Mouse (Mus musculus) NIH3T3 (cell line): ENCODE measurements at regions not wholly inside any gene's neighbourhood (a gene's known extent, or its start where the extent isn't known, plus 50 kb on each side); places are given as distances from the start of the nearest gene placed in this dataset.
A peak's percentile ranks its signal among the peaks of the same experiment; 100 is the strongest.

Experiments used
- DNase-seq: peaks from one replicate; pipeline ENCODE4 v3.0.0-alpha.2; 2012; ENCODE audit warnings: low read depth

DNA sequence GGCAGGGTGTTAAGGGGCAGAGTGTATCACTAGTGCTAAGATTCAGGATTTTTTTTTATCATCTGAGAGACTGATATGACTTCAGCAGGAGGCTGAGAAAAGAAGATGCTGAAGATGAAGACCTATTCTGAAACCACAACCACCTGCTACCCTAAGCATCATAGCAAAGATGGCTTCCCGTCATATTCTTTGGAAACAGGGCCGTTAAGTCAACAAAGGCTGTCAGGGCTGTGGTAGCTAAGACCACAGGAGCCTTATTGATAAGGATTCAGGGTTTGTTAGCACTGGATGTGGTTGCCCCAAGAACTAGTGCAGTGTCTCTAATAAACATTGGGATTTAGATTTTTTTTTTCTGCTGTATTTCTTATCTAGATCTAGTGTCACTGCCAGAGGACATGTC, 56.7 kb upstream of the Rasgrp1 start:
- no peak for DNase-seq

DNA sequence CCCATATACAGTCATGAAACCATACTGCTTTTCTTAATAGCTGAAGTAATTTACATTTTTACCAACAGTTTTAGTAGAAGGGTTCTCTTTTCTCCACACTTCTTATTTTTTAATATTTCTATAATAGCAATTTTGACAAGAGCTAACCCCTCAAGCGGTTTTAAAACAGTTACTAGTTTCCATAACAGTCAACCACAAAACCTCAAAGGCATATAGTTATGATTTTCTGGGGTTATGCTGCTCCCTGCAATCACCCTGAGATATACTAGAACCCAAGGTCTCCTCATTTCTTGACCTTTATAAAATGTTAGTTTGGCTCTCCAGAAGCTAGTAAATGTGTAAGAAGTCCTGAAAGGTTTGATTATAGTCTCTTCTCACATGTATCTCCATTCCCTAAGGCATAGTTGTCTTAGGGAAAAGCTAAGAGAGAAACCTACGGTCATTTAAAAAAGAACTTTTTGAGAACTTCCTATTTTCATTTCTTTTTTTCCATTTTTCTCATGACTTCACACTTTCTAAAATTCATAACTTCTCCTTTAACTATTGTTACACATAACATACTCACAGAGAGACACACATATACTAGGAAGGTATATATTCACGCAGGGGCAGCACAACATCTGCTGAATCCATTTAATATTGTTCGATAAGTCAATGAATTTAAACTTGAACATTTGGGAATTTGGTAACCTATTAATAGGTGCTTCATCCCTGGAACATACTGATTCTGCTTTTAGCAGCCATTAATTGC, 60.8 kb upstream of the Rasgrp1 start:
- no peak for DNase-seq

DNA sequence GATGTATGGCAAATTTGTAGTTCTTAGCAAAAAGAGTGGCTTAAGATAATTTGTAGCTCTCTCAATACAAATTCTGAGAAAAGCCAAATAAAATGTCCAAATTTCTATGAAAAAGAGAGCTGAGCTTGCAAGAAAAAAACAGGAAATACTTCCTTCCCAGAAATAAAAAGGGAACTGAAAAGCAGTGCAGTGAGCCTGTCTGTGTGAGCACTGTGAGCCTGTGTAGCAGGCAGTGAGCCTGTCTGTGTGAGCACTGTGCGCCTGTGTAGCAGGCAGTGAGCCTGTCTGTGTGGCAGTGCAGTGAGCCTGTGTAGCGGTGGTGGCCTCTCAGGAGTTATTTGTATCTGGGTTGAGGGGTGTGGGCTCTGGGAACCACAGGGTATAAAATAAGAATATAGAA, 62.7 kb upstream of the Rasgrp1 start:
- DNase-seq = no peak

DNA sequence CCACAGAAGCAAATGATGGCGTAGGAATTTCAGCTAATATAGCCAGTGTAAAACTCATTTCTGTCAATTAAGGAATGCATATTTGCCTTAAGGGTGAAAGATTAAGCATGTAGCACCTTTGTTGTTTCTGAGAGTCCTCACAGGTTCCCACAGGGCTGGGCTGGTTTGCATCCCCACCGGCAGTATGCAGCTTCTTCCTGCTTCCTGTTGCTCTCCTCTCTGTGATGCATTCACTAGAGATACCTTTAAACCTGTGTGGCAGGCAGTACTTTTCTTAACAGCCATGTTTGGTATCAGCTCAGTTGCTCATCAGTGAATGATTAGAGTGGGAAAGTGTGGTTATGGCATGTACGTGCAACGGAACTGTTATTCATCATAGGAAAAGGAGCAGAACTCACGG, 65.4 kb upstream of the Rasgrp1 start:
- no peak for DNase-seq

DNA sequence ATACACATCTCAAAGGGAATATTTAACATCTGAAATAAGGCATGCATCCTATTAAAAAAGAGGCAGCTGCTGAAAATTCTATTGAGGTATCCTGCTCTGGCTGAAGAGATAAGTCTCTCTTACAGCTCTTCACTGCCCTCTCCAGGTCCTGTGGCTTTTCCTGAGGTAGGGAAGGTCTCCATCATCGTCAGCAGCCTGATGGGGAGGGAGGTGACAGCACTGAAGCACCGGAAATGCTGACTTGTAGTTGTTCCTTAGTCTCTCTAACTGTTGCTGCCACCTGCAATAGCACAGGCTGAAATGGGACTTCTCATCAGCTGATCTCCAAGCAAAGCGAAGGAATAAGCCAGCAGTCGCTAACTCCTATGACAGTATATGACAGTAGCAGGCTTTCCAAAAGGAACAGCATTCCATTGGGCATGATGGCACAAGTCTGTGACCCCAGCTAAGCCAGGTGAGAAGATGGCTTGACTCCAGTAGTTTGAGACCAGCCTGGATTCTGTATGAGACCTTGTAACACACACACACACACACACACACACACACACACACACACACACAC, 69.3 kb upstream of the Rasgrp1 start:
- no peak for DNase-seq

DNA sequence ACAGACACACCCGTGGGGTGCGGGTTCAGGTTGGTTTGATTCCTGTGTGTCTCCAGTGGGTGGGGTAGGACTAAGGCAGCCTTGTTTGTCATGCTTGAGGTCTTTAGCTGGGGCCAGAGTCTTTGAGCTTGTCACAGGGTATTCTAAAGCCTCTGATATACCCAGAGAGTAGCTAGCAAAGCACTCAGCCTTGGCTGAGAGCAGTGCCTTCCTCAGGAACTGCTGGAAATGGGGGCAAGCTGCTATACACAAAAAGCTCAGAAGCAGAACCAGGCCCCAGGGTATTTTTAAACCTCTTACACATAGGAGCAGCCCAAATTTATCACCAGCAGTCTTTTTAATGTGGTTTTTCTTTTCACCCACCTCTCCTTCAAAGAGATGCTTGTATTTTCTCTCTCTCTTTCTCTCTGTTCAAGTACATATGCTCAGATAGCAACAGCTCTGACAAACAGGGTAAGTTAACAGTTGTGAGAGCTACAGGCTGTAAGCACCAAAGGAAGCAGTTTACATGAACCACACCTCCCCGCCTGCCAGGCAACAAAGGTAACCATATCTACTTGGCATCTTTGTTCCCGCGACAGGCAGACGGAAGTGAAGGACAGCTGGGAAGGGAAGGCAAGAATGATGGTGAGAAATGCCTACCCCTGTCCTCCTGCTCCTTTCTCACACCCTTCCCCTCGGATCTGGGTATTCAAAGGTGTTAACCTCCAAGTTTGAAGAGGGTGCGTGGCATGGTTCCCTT, 74.6 kb upstream of the Rasgrp1 start:
- no peak for DNase-seq

DNA sequence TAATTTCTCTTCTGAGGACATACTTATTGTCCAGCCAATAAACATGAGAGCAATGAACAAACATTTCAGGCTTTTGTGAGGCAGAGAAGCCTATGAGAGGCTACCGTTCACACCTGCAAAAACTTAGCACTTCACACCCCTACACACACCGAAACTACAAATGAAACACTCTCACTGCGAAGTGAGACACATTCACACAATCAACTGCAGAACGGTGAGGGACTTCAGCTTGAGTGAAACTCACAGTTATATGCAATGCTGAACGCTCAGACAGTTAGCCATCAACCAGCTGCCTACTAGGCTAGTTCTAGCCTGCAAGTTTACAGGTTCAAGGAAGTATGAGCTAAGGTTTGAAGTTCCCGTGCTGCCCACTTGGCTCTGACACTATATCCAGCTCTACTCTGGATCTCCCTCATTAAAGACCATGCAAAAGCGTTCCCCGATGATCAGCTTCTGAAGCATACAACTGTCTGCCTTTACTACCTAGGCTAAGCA, 75.4 kb upstream of the Rasgrp1 start:
- DNase-seq = no peak

DNA sequence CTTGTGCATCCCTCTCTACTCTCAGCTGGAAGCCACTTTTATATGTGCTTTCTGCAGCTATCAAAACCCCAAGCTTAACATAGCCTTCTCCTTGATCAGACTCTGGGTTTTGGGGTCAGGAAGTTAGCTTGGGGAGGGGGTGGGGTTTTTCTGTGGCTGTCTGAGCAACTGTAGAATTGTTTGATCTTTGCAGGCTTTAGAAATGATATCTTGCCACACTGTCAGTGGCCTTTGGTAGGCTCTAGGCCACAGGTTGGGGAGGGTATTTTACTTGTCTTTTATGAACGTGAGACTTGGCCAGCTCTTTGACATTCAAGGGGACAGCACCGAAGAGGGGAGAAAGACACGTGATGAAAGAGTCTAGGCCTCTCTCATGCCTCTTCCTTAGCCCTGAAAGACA, 75.9 kb upstream of the Rasgrp1 start:
- DNase-seq = no peak

DNA sequence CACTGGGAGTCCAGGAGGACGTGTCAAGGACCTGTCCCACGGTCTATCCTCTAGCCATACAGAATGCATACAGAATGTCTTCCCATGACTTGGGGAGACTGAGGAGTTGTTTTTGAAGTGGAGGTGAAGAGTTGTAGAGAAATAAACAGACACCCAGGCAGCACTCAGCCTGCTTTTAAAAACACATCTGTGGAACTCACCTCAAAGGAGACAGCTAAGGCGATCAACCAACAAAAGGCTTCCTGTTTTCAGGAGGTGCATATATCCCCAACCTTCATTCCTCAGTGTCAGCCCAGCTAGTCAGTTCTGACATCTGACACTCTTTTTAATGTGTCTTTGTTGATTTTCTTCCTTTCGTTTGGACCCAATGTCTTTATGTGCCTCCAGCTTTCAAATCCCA, 78.6 kb upstream of the Rasgrp1 start:
- DNase-seq = no peak

DNA sequence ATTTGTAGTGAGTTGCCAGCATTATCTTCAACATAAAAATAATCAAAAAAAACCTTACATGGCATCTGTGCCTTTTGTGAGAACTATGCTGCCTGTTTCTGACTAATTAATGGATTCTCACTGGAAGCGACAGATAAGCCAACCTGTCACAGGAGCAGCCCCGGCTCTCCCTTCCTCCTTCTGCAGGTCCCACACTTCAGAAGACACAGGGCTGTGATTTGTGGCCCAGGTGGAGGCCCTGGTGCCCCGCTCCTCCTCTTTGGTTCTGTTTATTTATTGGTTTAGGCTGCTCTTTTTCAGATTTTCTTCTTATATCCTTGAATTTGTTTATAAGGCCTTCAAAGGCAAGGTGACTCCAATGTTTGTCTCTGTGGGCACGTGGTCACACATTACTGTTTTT, 80.0 kb upstream of the Rasgrp1 start:
- no peak for DNase-seq

DNA sequence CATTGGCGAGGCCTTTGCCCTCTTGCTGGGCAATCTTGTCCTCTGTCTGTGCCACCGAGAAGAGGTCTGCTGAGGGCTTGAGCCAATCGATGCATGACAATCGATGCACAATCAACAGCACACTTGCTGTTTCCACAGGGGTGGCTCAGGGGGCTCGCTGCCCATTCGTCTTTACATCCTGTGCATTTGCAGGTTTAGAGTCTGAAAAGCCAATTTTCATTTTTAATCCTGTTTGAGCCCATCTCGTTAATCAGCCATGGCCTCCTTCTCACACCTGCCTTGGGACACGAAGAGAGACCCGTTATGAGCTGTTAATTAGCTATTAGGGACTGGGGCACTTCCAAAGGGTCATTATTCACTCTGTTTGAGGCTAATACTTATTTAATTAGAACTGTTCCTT, 86.4 kb upstream of the Rasgrp1 start:
- no peak for DNase-seq

DNA sequence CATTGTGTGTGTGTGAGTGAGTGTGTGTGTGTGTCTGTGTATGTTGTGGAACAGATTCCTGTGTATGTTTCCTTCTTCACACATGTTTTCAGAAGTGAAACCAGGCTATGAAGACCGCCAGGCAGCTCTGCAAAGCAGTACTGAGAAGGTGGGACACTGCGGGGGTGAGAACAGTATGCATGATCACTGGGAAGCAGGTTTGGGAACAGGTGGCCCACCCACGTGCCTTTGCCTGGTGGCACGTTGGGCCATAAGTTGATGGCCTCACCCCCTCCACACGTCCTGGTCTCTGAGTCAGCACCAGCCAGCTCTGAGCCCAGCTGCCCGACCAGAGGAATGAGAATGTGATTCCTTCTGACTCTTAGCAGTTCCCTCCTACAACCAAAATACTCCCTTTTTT, 89.2 kb upstream of the Rasgrp1 start:
- DNase-seq = peak; percentile 23

DNA sequence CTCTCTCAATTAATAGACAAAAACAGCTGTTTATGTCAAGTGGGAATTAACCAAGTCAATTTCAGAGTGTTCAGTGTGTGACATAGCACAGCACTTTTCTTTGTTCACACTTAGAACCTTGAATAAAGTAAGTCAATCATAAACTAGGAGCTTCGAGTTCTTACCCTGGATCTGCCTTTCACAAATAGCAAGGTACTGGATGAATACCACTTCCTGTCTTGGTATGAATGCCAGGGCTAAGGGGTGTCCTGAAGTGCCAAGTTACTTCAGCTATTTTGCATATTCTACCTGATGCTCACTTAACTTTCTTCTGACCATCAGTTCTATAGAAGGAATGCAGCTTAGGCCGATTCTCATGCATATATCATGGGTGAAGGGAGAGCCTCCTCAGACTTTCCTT, 90.1 kb upstream of the Rasgrp1 start:
- DNase-seq = no peak

DNA sequence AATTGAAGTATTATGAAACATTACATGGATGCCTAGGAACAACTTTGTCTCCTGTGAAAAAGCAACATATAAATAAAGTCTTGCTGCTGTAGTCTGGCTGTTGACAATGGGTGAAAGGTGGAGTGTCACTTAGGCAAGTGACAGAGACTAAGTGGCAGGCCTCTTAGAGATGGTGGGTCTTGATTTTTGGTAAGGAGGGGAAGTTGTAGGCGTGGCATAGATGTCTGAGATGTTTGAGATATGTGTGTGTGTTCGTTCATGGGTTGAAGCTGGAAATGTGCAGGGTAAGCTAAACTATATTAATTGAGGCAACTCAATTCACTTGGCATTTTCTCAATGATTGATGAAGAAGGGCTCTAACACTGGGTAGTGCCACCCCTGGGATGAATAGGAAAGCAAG, 90.7 kb upstream of the Rasgrp1 start:
- DNase-seq = no peak

DNA sequence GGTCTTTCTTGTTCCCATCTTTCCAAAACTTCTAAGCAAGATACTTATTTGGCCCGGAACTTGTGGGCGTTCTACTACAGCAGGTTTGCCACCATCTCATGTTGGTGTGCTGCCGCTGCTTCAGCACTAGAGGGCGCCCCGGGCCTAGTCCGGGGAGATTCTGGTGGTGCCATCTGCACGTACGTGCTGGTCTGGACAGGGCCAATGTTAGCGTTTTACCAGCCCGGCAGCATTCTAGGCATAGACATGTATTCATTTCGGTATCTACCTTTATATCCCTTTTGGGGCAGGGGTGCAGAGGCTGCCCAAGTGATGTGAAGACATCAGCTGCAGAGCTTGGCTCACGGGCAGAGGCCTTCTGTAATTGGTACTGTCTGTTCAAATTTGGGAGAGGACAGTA, 95.3 kb upstream of the Rasgrp1 start:
- no peak for DNase-seq

DNA sequence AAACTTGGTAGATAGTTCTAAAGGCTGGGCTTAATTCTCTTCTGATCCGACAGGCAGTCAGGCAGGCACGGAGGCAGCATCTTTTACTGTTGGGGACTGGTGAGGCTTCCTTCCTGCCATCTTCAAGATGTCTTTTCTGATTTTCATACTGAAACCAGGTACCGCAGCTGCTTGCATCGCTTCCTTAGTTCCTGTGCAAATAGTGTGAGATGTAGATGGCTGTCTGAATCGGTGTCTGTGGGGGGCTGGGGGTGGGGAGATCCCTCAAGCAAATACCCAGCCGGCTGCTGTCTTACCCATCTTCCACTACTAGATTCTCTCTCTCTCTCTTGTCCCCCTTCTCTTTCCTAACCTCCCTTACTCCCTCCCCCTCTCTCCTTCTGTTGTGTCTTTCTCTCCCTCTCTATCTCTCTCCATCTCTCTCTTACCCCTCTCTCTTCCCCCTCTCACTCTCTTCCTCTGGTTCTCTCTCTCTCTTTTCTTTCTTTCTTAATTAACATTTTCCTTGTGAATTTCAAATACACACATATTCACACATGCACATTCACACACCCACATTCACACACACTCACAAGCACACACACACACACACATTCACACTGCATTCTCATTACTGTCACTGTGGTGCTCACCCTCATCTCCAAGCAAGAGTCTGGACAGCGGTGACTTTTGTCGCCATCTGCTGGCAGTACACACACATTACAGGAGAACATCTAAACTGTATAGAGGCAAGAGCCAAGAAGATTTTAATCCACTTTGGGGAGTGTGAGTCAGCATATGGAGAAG, 96.0 kb upstream of the Rasgrp1 start:
- DNase-seq = peak; percentile 88

DNA sequence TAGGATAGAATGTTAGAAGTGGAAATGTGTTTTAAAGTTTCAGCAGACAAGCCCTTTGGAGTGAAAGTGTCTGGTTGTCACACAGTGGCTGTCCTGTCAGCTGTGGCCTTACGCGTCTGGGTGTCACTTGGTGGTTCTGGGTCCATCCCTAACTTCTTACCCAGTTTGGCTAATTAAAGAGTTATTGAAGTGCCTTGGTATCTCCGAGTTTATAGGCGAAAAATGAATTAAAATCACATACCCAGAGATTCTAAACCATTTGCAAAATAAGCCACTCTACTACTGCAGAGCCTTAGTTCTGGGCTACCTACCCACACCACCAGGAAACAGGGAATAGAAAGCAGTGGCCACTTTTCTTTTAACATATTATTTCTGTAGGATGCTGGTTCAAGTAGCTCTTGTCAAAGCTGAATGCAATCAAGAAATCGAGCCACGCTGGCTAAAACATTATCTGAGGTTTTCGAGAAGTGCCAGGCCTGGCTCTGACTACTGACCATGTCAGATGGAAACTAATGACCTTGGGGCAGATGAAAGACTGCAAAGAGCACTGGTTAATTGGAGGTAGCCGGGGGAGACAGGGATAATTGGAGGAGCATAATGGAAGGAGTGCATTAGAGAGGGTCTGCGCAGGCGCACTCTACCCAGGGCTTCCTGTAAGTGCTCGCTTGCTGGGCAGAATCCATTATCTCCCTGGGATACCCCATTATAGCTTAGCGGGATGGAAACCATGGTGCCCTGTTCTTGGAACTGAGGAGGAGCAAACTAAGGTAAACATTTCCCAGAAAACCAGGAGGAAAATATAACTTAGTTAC, 96.8 kb upstream of the Rasgrp1 start:
- no peak for DNase-seq

DNA sequence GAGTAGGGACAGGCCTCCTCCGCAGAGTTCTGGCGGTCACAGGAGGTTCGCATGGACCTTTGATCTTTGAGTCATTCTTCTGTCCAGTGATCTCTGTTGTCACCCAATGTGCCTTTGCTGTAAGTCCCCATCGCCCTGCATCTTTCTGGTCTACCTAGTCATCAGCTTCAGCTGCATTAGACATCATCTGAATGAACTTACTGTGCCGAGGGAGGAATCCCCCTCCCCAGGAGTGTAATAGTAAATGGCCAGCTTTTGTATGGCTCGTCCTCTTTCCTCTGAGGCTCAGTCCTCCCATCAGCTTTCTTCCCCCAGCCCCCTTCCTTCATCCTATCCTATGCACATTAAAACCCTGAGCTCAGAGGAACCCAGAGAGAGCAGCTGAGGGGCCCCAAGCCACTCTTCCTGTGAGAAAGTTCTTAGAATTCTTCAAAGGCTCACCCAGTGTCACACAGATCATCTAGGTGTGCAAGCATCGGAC, 98.0 kb upstream of the Rasgrp1 start:
- DNase-seq = no peak

DNA sequence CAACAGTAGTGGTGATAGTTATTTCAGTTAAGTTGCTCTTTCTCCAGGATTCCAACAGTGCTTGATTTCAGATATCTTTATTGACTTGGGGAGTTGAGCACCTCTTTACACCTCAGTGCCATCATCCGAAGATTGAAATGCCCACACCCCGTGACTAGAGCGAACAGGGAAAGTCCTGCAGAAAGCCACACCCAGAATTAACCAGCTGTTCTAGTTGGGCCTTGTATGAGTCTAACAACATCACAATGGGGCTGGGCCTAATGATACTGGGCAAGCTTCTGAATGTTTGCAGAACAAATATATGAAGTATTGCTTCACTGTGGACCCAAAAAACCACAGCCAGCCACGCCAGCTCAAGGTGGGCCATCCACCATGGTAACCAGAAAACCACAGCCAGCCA, 100.1 kb upstream of the Rasgrp1 start:
- no peak for DNase-seq

DNA sequence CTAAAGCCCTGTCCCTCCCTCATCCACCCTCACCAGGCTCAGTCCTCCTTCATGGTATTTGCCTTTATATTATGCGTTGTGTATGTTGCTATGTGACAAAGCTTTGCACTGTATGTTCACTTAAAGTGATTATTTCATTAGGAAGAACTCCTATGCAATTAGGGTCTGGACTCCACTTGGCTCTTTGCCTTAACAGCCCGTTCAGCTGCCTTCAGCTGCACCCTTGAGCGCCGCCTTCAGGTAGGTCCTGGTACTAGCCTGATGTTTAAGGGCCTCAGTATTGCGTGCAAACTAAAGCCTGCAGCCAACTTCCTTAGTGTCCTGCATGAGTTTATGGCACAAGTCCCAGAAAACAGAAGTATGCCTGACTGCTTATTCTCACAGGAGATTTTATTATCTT, 101.9 kb upstream of the Rasgrp1 start:
- peak; percentile 60 for DNase-seq

DNA sequence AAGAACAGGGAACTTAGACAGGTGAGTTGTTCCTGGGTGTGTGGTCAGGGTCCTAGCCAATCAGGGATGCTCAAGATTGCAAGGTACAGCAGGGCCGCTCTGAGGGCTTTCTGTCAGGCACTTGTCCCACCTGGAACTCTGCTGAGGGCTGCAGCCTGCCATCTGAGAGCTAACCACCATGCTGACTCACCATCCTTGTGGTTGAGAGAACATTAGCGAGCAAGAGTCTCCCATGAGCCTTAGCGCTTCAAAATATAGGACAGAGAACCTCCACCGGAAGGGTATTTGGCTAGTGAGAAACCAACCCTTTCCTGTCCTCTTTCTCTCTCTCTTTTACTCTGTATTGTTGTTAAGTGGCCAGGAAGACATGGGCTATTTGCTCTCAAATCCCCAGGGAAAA, 104.1 kb upstream of the Rasgrp1 start:
- peak; percentile 17 for DNase-seq
